Mouse (Mus musculus) adipocyte (in vitro differentiated cells): Measurements from ENCODE around the gene 2010300C02Rik.

Experiments used
- DNase-seq: peaks from one replicate; pipeline ENCODE4 v3.0.0-alpha.2; 2016; ENCODE audit warnings: low spot score

The 2010300C02Rik gene

GRCm38 (mm10) chr1:37711596-37712356 lies 8.1 kb downstream of the 2010300C02Rik start:
- DNase-seq = no peak

GRCm38 (mm10) chr1:37711082-37711481 lies 8.8 kb downstream of the 2010300C02Rik start:
- DNase-seq = no peak

- DNase-seq = no peak
These were observed 10.1 kb downstream of the 2010300C02Rik start for GRCm38 (mm10) chr1:37709736-37710135.

- DNase-seq = no peak
These were observed 11.5 kb downstream of the 2010300C02Rik start for GRCm38 (mm10) chr1:37708270-37708955.

- no peak for DNase-seq
These were observed 17.6 kb downstream of the 2010300C02Rik start for GRCm38 (mm10) chr1:37702326-37702725.

GRCm38 (mm10) chr1:37698852-37699439 lies 20.9 kb downstream of the 2010300C02Rik start:
- DNase-seq = no peak

GRCm38 (mm10) chr1:37698186-37698839 lies 21.6 kb downstream of the 2010300C02Rik start:
- DNase-seq = no peak

GRCm38 (mm10) chr1:37696918-37697317 lies 23.0 kb downstream of the 2010300C02Rik start:
- no peak for DNase-seq

GRCm38 (mm10) chr1:37695732-37696131 lies 24.2 kb downstream of the 2010300C02Rik start:
- DNase-seq = no peak

GRCm38 (mm10) chr1:37694417-37694816 lies 25.5 kb downstream of the 2010300C02Rik start:
- DNase-seq = no peak

- DNase-seq = no peak
These were observed 28.7 kb downstream of the 2010300C02Rik start for GRCm38 (mm10) chr1:37691179-37691578.

GRCm38 (mm10) chr1:37690665-37691064 lies 29.2 kb downstream of the 2010300C02Rik start:
- no peak for DNase-seq

- no peak for DNase-seq
These were observed 30.2 kb downstream of the 2010300C02Rik start for GRCm38 (mm10) chr1:37689730-37690129.

GRCm38 (mm10) chr1:37688351-37688750 lies 31.5 kb downstream of the 2010300C02Rik start:
- no peak for DNase-seq

GRCm38 (mm10) chr1:37687515-37687914 lies 32.4 kb downstream of the 2010300C02Rik start:
- no peak for DNase-seq

GRCm38 (mm10) chr1:37686953-37687441 lies 32.9 kb downstream of the 2010300C02Rik start:
- DNase-seq = no peak

GRCm38 (mm10) chr1:37678327-37679123 lies 41.4 kb downstream of the 2010300C02Rik start:
- peak; percentile 73 for DNase-seq

- no peak for DNase-seq
These were observed 42.8 kb downstream of the 2010300C02Rik start for GRCm38 (mm10) chr1:37676967-37677512.

- DNase-seq = no peak
These were observed 44.4 kb downstream of the 2010300C02Rik start for GRCm38 (mm10) chr1:37675444-37675843.

GRCm38 (mm10) chr1:37674266-37674665 lies 45.6 kb downstream of the 2010300C02Rik start:
- no peak for DNase-seq

GRCm38 (mm10) chr1:37671316-37671715 lies 48.6 kb downstream of the 2010300C02Rik start:
- DNase-seq = peak; percentile 20
